Mouse (Mus musculus): ENCODE measurements at regions not wholly inside any gene's neighbourhood (a gene's known extent, or its start where the extent isn't known, plus 50 kb on each side); places are given as distances from the start of the nearest gene placed in this dataset.

DNA sequence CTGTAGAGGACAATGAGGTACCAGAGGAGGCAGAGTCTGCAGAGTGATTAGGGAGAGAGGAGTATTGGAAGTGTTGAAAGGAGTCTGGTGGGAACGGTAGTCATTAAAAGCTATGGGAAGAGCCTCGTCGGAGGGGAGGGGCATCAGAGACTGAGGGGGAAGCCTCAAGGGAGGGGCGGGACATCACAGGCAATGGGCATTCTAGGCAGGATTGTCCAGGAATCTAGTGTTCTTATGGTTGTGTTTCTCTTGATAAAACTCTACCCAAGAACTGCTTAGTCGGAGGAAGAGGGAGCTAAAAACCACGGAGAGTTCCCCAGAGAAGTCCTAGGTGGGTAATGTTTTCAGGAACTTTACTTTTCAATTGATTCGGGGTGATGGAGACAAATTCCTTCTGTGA, 90.2 kb downstream of the Sec23ip start:
- no peak for DNase-seq (ENCODE audit: low spot score in 2 of 2)
- intact Hi-C loops (cut with DNase I), result no loop called here

DNA sequence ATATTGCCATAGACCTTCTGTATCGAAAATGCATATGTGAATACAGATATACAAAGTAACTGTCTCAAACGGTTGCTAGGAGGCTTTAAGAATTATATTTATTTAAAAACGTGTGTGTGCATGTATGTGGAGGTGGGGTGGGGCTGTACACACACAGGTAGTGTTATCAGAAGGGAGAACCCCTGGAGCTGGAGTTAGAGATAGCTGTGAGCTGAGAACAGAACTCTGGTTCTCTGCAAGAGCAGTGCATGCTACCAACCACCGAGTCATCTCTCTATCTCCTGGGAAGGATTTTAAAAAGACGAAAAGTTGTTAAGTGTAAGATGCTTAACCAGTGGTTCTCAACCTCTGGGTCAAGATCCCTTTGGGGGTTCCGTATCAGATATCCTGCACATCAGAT, 91.7 kb downstream of the Sec23ip start:
- intact Hi-C loops (cut with DNase I), result no loop called here
- DNase-seq (ENCODE audit: low spot score in 2 of 2), result no peak

DNA sequence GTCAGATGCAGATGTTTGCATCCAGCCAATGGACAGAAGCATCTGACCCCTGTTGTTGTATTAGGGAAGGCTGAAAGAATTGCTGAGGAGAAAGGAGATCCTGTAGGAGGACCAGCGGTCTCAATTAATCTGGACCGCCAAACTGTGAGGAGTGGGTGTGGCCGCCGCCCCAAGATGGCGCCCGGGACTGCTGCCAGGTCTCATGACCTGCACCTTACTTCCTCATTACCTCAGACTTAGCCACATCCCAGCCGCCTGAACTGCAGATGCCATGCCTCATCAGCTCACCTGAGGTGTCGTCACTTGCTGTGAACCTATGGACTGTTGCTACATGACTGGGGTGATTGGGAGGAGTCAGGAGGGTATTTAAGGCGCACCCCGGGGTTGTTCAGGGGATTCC, 97.8 kb downstream of the Sec23ip start:
- no peak for DNase-seq (ENCODE audit: low spot score in 2 of 2)
- intact Hi-C loops (cut with DNase I), result no loop called here

DNA sequence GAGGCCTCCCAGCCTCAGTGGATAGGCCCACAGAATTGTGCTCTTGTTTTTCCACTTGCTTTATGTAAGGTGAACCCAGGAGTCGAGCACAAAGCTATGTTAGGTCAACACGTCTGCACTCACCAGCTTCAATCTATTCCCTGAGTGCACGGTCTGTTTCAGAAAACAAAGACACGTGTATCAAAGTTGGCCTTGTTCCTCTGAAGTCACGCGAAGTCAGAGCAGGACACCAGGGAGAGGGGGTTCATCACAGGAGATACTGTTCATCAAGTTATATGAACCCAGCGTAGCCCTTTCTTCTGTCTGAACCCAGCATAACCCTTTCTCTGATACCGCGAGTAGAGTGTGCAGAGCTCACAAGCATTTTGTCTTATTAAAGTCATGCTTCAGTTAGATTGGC, 98.8 kb downstream of the Sec23ip start:
- no peak for DNase-seq (ENCODE audit: low spot score in 2 of 2)
- intact Hi-C loops (cut with DNase I), result no loop called here

DNA sequence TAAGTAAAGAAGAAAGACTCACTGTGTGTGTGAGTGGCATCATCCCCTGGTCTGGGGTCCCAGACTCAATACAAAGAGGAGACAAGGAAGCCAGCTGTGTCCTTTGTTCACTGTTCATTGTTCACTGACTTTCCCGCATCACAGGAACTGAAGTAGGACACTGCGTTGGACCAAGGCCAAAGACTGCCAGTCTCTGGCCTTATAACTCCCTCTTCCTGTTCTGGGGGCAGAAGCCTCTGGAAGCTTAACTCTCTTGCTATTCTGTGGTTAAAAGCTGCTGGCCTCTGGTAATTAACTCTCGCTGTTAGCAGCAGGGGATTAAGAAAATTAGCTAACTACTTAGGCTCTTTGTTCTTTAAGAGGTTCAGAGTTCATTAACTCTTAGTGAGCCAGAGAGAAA, 104.5 kb downstream of the Sec23ip start:
- intact Hi-C loops (cut with DNase I), result no loop called here
- no peak for DNase-seq (ENCODE audit: low spot score in 2 of 2)

DNA sequence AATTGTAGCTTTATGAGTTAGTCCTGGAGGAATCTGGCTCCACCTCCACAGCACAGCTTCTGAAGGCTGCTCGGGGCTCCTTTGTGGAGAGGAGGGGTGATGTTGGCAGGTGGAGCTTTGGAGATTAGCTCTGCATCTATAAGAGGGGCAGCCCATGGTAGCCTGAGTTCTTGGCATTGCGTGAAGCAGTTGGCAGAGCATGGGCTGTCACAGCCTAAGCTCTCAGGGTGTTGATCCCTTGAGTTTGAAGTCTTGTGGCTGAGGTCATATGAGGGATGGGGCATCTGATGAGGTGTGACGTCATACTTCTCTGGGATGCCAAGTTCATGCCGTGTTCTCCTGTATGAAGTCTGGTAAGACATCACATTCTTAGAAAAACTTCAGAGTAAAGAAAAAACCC, 109.5 kb downstream of the Sec23ip start:
- DNase-seq (ENCODE audit: low spot score in 2 of 2), result no peak
- intact Hi-C loops (cut with DNase I), result no loop called here

DNA sequence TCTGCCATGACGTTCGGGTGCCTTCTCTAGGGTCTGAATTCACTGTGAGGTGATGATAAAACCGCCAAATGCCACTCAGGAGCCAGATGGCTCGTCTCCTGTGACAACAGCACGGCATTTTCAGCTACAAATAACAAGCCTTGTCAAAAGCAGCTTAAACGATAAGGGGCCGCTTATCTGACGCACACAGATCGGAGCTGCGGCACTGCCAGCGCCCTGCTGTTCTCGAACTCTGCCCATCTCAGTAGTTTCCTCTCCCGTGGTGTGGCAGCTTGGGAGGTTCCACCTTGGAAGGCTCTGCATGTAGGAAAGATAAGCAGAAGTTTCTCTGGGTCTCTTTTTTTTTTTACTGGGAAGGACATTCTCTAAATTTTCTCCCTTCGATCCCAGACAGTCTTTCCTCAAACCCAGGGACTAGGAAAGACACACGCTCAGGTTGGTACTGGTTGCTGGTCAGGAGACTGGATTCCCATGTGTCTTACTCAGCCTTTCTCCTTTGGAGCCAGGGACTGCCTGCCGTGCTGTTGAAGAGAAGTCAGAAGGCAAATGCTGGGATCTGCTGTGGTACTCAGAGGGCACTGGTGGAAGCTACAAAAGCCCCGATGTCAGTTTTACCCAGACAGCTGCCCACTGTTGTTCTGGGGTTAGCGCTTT, 110.1 kb downstream of the Sec23ip start:
- intact Hi-C loops (cut with DNase I), result no loop called here
- no peak for DNase-seq (ENCODE audit: low spot score in 2 of 2)

DNA sequence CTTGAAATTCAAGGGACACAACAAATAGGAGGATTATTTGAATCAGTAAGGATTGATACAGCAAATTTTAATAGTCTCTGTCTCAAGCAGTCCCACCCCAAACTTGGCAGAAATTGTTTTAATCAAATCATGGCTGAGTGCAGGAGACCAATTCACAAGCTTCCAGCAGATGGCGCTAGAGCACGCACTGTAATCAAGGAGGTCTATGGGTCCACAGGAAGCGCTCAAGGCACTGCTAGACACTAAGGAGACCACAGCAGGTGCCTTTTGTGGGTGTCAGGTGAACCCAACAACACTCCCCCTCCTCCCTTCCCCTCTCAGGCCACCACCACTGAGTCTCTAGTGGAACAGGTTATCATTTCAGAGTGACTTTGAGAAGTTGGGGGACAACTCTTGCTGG, 115.4 kb downstream of the Sec23ip start:
- peak; percentile 57 to 71 for DNase-seq (ENCODE audit: low spot score in 2 of 2)
- intact Hi-C loops (cut with DNase I), result loop anchor here (1.0 to 10.0 kb wide), 3 partner anchors 372 to 735 kb away; partner anchors contain the start of gene Wdr11

DNA sequence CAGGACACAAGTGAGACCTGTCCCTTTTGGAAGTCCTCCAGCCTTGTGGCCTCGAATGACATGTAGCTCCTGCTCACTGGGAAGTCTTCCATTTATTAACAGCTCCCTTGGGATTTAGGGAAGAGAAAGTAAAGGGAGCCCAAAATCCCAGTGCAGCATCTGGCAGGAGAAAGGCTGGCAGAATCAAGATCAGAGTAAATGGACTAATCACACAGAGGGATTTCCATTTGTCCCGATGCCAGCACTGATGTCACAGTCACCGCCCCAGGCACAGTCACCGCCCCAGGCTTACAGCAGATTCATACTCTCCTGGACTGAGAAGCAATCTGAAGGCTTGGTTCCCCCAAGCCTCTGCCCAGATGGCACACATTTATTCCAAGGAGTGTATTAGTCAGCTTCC, 116.0 kb downstream of the Sec23ip start:
- peak in 1 of 2 experiments; percentile 5 for DNase-seq (ENCODE audit: low spot score in 2 of 2)
- intact Hi-C loops (cut with DNase I), result loop anchor here (1.0 to 10.0 kb wide), 3 partner anchors 372 to 734 kb away; partner anchors contain the start of gene Wdr11

DNA sequence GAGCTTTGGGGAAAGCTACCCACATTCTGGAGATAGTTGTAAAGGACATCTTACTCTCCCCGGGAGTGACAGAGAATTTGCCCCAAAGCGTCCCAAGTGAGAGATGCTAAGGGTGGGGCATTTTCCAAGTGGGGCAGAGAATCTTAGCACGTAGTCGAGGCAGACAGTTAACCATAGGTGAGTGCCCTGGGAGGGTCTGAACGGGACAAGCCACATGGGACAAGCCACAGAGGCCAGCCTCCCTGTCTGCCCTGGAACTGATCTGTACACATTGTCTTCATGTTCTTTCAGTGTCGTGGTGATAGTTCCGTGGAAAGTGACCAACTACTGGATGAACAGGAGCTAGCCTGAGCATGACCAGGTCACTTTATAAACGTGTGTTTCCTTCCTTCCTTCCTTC, 116.6 kb downstream of the Sec23ip start:
- no peak for DNase-seq (ENCODE audit: low spot score in 2 of 2)
- intact Hi-C loops (cut with DNase I), result loop anchor here (5.0 to 10.0 kb wide), 2 partner anchors 371 to 733 kb away; partner anchors contain the start of gene Wdr11

DNA sequence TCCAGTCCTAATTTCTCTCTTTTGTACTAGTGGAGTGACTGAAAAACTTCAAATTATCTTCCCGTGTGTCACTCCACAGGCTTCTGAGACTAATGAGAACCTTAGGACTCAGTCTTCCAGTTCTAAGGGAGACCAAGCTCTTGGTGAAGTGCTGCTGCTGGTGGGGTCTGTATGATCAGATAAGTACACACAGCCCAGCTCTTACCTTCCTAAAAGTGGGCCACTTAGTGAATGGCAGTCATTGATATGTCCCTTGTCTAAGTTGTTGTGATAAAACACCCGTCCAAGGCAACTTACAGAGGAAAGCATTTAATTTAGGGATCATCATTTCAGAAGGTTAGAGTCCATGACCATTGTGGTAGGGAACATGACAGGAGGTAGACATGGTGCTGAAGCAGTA, 124.1 kb downstream of the Sec23ip start:
- intact Hi-C loops (cut with DNase I), result loop anchor here (10.0 kb wide), 1 partner anchor 726 kb away; the partner anchor contains the start of gene Wdr11
- no peak for DNase-seq (ENCODE audit: low spot score in 2 of 2)

DNA sequence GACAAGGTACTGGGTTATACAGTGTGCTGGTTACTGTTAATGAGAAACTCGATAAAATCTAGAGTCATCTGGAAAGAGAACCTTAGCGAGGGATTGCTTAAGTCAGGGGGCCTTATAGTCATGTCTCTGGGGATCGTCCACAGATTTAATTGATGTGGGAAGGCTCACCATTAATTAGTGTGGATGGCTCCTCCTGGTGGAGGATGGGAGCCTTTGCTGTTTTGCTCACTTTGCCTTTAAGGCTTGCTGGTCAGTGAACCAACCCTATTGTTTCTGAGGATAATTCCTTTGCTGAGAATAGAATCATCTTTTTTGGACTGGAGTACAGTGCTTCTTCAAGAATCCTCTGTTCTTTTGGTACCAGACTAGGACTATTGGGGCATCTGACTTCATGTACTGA, 139.3 kb downstream of the Sec23ip start:
- intact Hi-C loops (cut with DNase I), result no loop called here

DNA sequence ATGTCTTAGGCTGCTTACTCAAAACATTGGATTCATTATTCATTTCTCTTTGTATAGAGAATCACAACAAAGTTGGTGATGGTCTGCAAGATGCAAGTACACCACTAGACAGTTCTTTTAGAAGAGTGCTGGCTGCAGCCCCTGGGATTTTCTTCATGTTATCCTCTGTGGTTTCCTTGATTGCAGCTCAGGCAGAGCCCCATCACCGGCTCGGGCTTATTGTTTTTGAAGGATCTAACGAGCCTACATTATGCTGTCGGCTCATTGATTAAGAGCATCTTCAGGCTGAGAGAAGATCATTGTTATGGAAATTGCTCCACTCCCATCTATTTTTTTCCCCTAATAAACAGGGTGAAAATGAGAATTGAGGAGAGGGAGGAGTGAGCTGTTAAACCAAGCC, 140.8 kb downstream of the Sec23ip start:
- intact Hi-C loops (cut with DNase I), result no loop called here
- DNase-seq (ENCODE audit: low spot score in 2 of 2), result no peak

More for the DNA sequence above, 139.3 kb downstream of the Sec23ip start:
- DNase-seq (ENCODE audit: low spot score in 2 of 2), result no peak

DNA sequence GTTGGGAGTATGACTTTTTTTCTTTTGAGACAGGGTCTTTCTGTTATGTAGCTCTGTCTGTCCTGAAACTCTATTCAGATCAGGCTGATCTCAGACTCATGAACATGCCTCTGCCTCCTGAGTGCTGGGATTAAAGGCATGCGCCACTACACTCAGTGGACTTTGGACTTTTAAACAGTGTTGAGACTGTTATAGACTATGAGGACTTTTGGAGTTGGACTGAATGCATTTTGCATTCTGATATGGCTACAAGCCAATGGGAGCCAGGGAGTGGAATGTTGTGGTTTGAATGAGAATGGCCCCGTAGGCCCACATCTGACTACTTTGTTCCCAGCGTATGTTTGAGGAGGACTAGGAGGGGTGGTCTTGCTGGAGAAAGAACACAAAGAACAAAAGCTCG, 165.4 kb downstream of the Sec23ip start:
- no peak for DNase-seq (ENCODE audit: low spot score in 2 of 2)
- intact Hi-C loops (cut with DNase I), result no loop called here

DNA sequence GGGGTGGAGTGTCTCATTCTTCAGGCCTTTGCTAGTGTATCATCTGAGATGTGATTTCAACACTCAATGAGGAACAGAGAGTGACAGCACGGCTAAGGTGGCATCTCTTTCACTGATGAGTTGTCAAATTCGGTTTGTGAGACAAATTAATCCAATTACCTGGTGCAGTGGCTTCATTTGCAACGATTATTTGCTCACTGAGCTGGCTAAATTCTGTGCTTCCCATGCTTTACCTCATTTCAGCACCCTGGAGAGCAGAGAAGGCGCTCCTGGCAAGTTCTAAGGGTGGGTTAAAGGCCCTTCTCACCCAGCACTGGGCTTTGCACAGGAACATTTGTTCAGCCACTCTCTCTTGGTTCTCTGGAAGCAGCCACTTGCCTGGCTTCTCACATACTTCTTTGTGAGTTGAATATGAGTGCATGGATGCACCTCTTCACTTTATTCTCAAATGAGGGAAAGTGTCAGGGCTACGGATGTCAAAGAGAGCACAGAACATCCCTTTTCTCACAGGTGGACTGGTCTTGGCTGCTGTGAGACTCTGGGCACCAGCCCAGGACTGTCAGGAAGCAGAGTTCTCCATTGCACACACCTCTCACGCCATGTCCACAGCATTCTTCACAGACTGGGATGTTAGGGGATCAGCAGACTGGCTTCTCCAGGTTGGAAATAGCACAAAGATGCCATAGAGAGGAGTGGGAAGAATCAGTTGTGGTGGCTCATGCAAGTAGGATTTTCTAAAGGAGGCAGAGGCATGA, 193.4 kb downstream of the Sec23ip start:
- no peak for DNase-seq (ENCODE audit: low spot score in 2 of 2)
- intact Hi-C loops (cut with DNase I), result no loop called here

DNA sequence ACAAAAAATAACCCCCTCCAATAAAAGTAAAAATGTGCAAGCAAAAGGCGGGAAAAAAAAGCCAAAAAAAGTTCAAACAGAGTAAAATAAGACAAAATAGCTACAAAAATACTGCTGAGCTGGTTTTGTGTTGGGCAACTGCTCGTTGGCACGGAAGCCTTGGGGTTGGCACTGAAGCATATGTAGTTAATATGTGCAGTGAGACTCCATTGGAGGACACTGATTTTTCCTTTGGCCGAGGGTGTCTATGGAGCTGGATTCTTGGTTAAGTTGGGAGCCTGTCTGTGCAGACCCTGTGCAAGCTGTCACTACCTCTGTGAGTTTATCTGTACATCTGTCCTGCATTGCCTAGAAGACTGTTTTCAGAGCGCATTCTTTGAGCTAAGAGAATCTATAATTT, 215.8 kb downstream of the Sec23ip start:
- intact Hi-C loops (cut with DNase I), result no loop called here
- no peak for DNase-seq (ENCODE audit: low spot score in 2 of 2)

DNA sequence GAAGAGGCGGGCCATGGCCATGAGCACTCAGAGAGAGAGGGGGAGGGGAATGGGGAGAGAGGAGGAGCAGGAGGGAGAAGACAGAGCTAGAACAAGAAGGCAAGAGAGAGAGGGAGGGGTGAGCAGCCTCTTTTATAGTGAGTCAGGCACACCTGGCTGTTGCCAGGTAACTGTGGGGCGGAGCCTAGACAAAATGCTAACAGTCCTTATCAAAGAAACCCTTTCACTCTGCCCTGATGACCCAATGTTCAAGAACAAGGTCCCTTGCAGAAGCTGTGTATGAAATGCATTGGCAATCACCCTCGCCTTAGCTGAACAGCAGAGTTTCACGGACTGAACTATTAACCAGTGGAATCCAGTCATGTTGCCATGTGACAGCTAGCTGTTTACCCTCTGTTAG, 235.2 kb downstream of the Sec23ip start:
- intact Hi-C loops (cut with DNase I), result no loop called here
- no peak for DNase-seq (ENCODE audit: low spot score in 2 of 2)

DNA sequence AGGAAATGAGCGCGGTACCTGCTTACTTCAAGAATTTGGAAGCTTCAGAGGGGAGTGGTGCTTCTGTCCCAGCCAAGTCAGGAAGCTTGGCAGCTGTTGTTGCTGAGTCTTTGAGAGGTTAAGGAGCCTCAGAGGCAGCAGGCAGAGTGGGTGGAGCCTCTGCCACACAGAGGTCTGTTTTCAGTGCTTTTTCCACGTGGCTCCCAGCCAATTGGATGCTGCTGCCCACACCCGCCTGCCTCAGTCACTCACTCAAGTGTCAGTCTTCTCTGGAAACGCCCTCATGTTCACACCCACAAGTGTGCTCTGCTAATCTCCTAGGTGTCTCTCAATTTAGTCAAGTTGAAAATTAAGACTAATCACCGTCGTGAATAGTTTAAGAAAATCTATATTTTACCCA, 236.1 kb downstream of the Sec23ip start:
- intact Hi-C loops (cut with DNase I), result no loop called here
- DNase-seq (ENCODE audit: low spot score in 2 of 2), result no peak

DNA sequence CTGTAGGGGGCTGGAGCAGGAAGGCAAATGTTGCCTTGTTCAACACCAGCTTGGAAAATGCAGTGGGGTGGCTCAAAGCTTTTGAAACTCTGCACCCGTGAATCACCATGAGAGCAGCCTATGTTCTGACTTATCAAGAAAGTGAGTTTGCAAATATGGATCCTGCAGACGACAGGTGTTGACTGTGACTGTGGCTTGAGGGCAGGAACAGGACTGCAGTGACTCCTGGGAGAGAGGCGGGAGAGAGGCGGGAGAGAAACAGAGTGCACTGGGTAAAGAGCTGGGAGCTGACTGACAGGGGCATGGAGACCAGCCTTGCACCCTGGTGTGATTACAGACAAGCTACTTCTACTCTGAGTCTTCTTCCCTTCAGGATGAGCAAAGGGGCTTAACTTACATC, 254.0 kb downstream of the Sec23ip start:
- no peak for DNase-seq (ENCODE audit: low spot score in 2 of 2)
- intact Hi-C loops (cut with DNase I), result no loop called here

DNA sequence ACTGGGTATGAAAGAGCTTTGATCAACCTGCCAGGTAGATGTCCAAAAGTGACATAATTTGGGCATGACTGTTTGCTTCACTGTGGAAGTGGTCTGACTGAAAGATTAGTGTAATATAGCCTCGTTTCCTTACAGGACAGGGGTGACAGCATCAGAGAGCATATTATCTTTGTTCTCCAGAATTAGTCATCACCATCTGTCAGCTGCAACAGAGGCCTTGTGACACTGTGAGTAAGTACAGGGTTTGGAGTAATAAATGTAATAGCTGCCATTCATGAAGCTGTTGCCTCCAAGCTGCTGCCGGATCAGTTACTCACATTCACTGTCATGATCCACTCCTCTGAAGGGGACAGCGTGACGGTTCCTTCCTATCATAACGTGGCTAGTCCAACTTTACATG, 254.4 kb upstream of the Plpp4 start:
- DNase-seq (ENCODE audit: low spot score in 2 of 2), result no peak
- intact Hi-C loops (cut with DNase I), result no loop called here

DNA sequence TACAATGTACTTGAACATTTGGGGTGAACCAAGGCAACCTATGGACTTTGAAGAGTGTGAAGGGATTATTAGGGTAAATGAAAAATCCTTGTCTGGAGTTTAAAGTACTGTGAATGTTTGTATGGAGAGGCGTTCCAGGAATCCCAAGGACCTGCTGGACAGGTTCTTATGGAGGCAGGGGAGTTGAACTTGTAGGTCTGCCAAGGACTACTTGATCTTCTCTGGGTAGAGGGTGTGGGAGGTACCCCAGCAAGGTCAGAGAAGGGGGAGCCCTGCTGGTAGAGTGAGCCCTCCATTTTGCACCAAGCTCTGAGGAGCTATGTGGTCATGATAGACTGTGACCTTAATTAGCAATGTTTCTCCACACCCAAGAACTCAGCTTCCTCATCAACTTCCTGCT, 253.7 kb upstream of the Plpp4 start:
- intact Hi-C loops (cut with DNase I), result no loop called here
- no peak for DNase-seq (ENCODE audit: low spot score in 2 of 2)
